Mouse (Mus musculus) heart, embryonic 16.5 days (tissue): ENCODE measurements at regions not wholly inside any gene's neighbourhood (a gene's known extent, or its start where the extent isn't known, plus 50 kb on each side); places are given as distances from the start of the nearest gene placed in this dataset.

Source experiments
- ATAC-seq: fragments of 200-750 bp; cut with Nextera tagmentation; replicated peaks from 2 replicates; pipeline ENCODE4 v1.8.0; 2017; ENCODE audit warnings: moderate number of reproducible peaks; ENCODE audit not compliant: insufficient read depth, low FRiP score; ENCODE audit errors: extremely low read depth
- H3K27ac ChIP-seq: fragments of 300-500 bp; sonication (generic); 2 replicates; pipeline ENCODE4 v1.5.1; 2014; ENCODE audit warnings: mild to moderate bottlenecking, low read length, control low read depth, moderate library complexity
- H3K27me3 ChIP-seq: fragments of 300-500 bp; sonication (generic); 2 replicates; pipeline ENCODE4 v1.6.1; 2014; ENCODE audit warnings: low read length, mixed read lengths; ENCODE audit not compliant: control insufficient read depth, insufficient read depth
- H3K36me3 ChIP-seq: fragments of 300-500 bp; sonication (generic); 2 replicates; pipeline ENCODE4 v1.6.1; 2014; ENCODE audit not compliant: control insufficient read depth, insufficient read depth
- H3K4me1 ChIP-seq: fragments of 300-500 bp; sonication (generic); 2 replicates; pipeline ENCODE4 v1.6.1; 2014; ENCODE audit warnings: low read length, mixed read lengths; ENCODE audit not compliant: control insufficient read depth, insufficient read depth
- H3K4me2 ChIP-seq: fragments of 300-500 bp; sonication (generic); 2 replicates; pipeline ENCODE4 v1.6.1; 2014; ENCODE audit warnings: low read depth, mild to moderate bottlenecking, control low read depth, low read length
- H3K4me3 ChIP-seq: fragments of 300-500 bp; sonication (generic); 2 replicates; pipeline ENCODE4 v1.5.1; 2014; ENCODE audit warnings: mild to moderate bottlenecking, control low read depth, low read length
- H3K9ac ChIP-seq: fragments of 300-500 bp; sonication (generic); 2 replicates; pipeline ENCODE4 v1.6.1; 2014; ENCODE audit warnings: low read length, control low read depth
- H3K9me3 ChIP-seq: fragments of 300-500 bp; sonication (generic); replicated peaks from 2 replicates; pipeline ENCODE4 v1.6.1; 2016; ENCODE audit warnings: low read length; ENCODE audit not compliant: control insufficient read depth
- WGBS: fragments of 180-500 bp; shearing (Covaris S2); extraction: QIAGEN DNeasy Blood & Tissue Kit; methylation state at CpG from one replicate; pipeline ENCODE4 v1.1.7; 2014; 5-methylcytosine and 5-hydroxymethylcytosine counted together

- Histone ChIP-seq H3K9ac (no peak overlapping the region), H3K27me3 (no peaks in the 10 kb centered on the region), H3K4me2 (no peak overlapping the region), H3K36me3 (no peaks in the 10 kb centered on the region), H3K4me1 (no peaks in the 10 kb centered on the region), H3K9me3 (no peaks in the 10 kb centered on the region), H3K4me3 (no peak overlapping the region), H3K27ac (no peak overlapping the region)
- no peak for ATAC-seq
- 80% methylated on average over 10 of the region's 10 CpGs for WGBS
These were observed 292.8 kb upstream of the Tenm3 start for GRCm38 (mm10) chr8:49136503-49137044.

GRCm38 (mm10) chr8:49109095-49109494, 265.3 kb upstream of the Tenm3 start:
- no peaks in the 10 kb centered on the region for H3K36me3 ChIP-seq
- ATAC-seq: no peak

GRCm38 (mm10) chr8:49108665-49109064, 264.9 kb upstream of the Tenm3 start:
- no peak overlapping the region for H3K4me2 ChIP-seq

More at GRCm38 (mm10) chr8:49109095-49109494, 265.3 kb upstream of the Tenm3 start:
- no peaks in the 10 kb centered on the region for H3K4me1 ChIP-seq
- no peak overlapping the region for H3K4me2 ChIP-seq
- H3K27me3 ChIP-seq: no peaks in the 10 kb centered on the region
- no peak overlapping the region for H3K27ac ChIP-seq
- 80% methylated on average over 6 of the region's 6 CpGs for WGBS
- H3K9ac ChIP-seq: no peak overlapping the region
- no peak overlapping the region for H3K4me3 ChIP-seq
- no peaks in the 10 kb centered on the region for H3K9me3 ChIP-seq

GRCm38 (mm10) chr8:49106531-49106930, 262.8 kb upstream of the Tenm3 start:
- Histone ChIP-seq H3K9ac (no peak overlapping the region), H3K4me1 (no peaks in the 10 kb centered on the region), H3K4me3 (no peak overlapping the region), H3K27me3 (no peaks in the 10 kb centered on the region), H3K27ac (no peak overlapping the region), H3K36me3 (no peaks in the 10 kb centered on the region), H3K4me2 (no peak overlapping the region), H3K9me3 (no peaks in the 10 kb centered on the region)
- ATAC-seq: no peak
- WGBS: 67% methylated on average over 3 of the region's 3 CpGs

More at GRCm38 (mm10) chr8:49108665-49109064, 264.9 kb upstream of the Tenm3 start:
- no peak overlapping the region for H3K4me3 ChIP-seq
- 68% methylated on average over 4 of the region's 4 CpGs for WGBS
- no peak overlapping the region for H3K9ac ChIP-seq
- H3K4me1 ChIP-seq: no peaks in the 10 kb centered on the region
- H3K27me3 ChIP-seq: no peaks in the 10 kb centered on the region
- H3K27ac ChIP-seq: no peak overlapping the region
- no peak for ATAC-seq
- no peaks in the 10 kb centered on the region for H3K9me3 ChIP-seq
- no peaks in the 10 kb centered on the region for H3K36me3 ChIP-seq

- Histone ChIP-seq H3K9ac (no peak overlapping the region), H3K4me2 (no peak overlapping the region), H3K27me3 (no peaks in the 10 kb centered on the region), H3K27ac (no peak overlapping the region), H3K4me1 (no peaks in the 10 kb centered on the region), H3K36me3 (no peaks in the 10 kb centered on the region), H3K9me3 (peaks cover 5% of the 10 kb centered on the region; the same call in 1 of the 2 replicates), H3K4me3 (no peak overlapping the region)
- no peak for ATAC-seq
- WGBS: 84% methylated on average over 7 of the region's 7 CpGs
These were observed 257.4 kb upstream of the Tenm3 start for GRCm38 (mm10) chr8:49101156-49101555.

- Histone ChIP-seq H3K9me3 (no peaks in the 10 kb centered on the region), H3K4me1 (no peaks in the 10 kb centered on the region), H3K27me3 (no peaks in the 10 kb centered on the region), H3K36me3 (no peaks in the 10 kb centered on the region), H3K4me3 (no peak overlapping the region), H3K4me2 (no peak overlapping the region), H3K27ac (no peak overlapping the region), H3K9ac (no peak overlapping the region)
- ATAC-seq: no peak
- 82% methylated on average over 6 of the region's 6 CpGs for WGBS
These were observed 240.6 kb upstream of the Tenm3 start for GRCm38 (mm10) chr8:49084191-49084875.

GRCm38 (mm10) chr8:49069451-49069850, 225.7 kb upstream of the Tenm3 start:
- 75% methylated on average over 5 of the region's 5 CpGs for WGBS
- Histone ChIP-seq H3K36me3 (no peaks in the 10 kb centered on the region), H3K4me2 (no peak overlapping the region)

GRCm38 (mm10) chr8:49063256-49063655, 219.5 kb upstream of the Tenm3 start:
- no peak overlapping the region for H3K9ac ChIP-seq
- H3K4me1 ChIP-seq: no peaks in the 10 kb centered on the region
- no peak overlapping the region for H3K4me2 ChIP-seq
- ATAC-seq: no peak
- H3K4me3 ChIP-seq: no peak overlapping the region
- H3K27ac ChIP-seq: no peak overlapping the region
- no peaks in the 10 kb centered on the region for H3K9me3 ChIP-seq
- WGBS: 52% methylated on average over 3 of the region's 3 CpGs
- H3K36me3 ChIP-seq: no peaks in the 10 kb centered on the region
- no peaks in the 10 kb centered on the region for H3K27me3 ChIP-seq

More at GRCm38 (mm10) chr8:49069451-49069850, 225.7 kb upstream of the Tenm3 start:
- no peak for ATAC-seq
- Histone ChIP-seq H3K27ac (no peak overlapping the region), H3K9ac (no peak overlapping the region), H3K9me3 (no peaks in the 10 kb centered on the region), H3K27me3 (no peaks in the 10 kb centered on the region), H3K4me3 (no peak overlapping the region), H3K4me1 (no peaks in the 10 kb centered on the region)

- Histone ChIP-seq H3K9me3 (no peaks in the 10 kb centered on the region), H3K4me2 (no peak overlapping the region), H3K4me3 (no peak overlapping the region), H3K27ac (no peak overlapping the region), H3K27me3 (no peaks in the 10 kb centered on the region), H3K9ac (no peak overlapping the region), H3K36me3 (no peaks in the 10 kb centered on the region), H3K4me1 (no peaks in the 10 kb centered on the region)
- WGBS: 75% methylated on average over 6 of the region's 6 CpGs
- no peak for ATAC-seq
These were observed 199.5 kb upstream of the Tenm3 start for GRCm38 (mm10) chr8:49043236-49043635.
